8 mouse cellular contexts compared by ENCODE assay signal in the genomic region with DNA sequence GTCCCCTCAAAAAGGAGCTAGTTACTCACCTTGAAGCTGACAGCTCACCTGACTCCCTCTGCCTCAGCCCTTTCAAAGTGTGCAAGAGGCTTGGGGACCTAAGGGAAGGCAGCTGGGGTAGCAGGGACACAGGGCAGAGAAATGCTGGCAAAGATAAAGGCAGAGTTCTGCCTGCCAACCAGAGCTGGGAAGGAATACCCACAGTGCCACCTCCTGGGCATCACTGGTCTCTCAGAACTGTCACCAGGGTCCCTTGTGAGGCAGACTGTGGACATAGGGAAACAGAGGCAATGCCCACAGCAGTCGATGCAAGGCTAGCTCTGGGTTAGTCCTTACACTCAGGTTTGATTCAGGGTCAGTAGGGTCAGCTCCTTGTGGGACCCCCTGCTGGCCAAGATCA. TPM values are rescaled to one million over a fixed set of nuclear protein-coding genes. Genes with fewer than 3 reads are reported as not detected.
DNase-seq lines count a peak whose midpoint lies in the region; ATAC-seq and TF ChIP-seq lines count a peak whose summit lies in the region.

No protein-coding gene starts in this region.

- no peaks in the 10 kb centered on the region for H3K4me1 ChIP-seq in kidney, adult 2 months (ENCODE audit: control insufficient read depth, insufficient read depth, low read length)
- H3K4me1 ChIP-seq in MEL (ENCODE audit: control insufficient read depth in 1 of 2, insufficient read depth in 2 of 2, low read length in 2 of 2): no peaks in the 10 kb centered on the region
- H3K4me1 ChIP-seq in cortical plate, adult 2 months (ENCODE audit: control insufficient read depth, insufficient read depth, low read length): peaks cover 19% of the 10 kb centered on the region
- H3K4me1 ChIP-seq in lung, embryonic 14.5 days (ENCODE audit: insufficient read depth): no peaks in the 10 kb centered on the region

- no peak for TF ChIP-seq EP300 in MEL (IDR thresholded peaks at IDR 0.05; ENCODE audit: low read depth in 1 of 2, low read length in 2 of 2)

- DNase-seq in kidney, adult 2 months: peak; percentile 51
- no peak for DNase-seq in kidney, adult 11 months
- peak; percentile 62 to 71 for DNase-seq in B cell, adult 2 months
- peak; percentile 36 for DNase-seq in MEL (ENCODE audit: low read depth, low spot score)
- DNase-seq in lung, embryonic 14.5 days: peak; percentile 51
- peak; percentile 70 for DNase-seq in thymus, postnatal 25 days
- no peak for DNase-seq in embryo, embryonic 9.5 days (ENCODE audit: extremely low spot score)

- no peaks in the 10 kb centered on the region for H3K27me3 ChIP-seq in kidney, adult 2 months (replicated peaks; ENCODE audit: control insufficient read depth, insufficient read depth, low read length)
- peaks cover 11% of the 10 kb centered on the region in 2 experiments for H3K27me3 ChIP-seq in MEL (ENCODE audit: control insufficient read depth in 1 of 2, insufficient read depth in 2 of 2, low read length in 2 of 2)
- H3K27me3 ChIP-seq in lung, embryonic 14.5 days (ENCODE audit: insufficient read depth, low read length): no peaks in the 10 kb centered on the region

- no peak overlapping the region for H3K4me2 ChIP-seq in lung, embryonic 14.5 days

- TF ChIP-seq POLR2A in kidney, adult 2 months (IDR thresholded peaks at IDR 0.05; ENCODE audit: low read depth, low read length): no peak
- TF ChIP-seq POLR2A in MEL (IDR thresholded peaks at IDR 0.05; ENCODE audit: control insufficient read depth in 1 of 2, insufficient read depth in 1 of 2, low read depth in 1 of 2, low read length in 2 of 2, poor library complexity in 1 of 2): no peak
- no peak for TF ChIP-seq POLR2A in cortical plate, adult 2 months (IDR thresholded peaks at IDR 0.05; ENCODE audit: extremely low read depth, insufficient read depth, low read length)

- H3K36me3 ChIP-seq in kidney, adult 2 months (ENCODE audit: control insufficient read depth, insufficient read depth, low read length): no peaks in the 10 kb centered on the region
- H3K36me3 ChIP-seq in MEL (ENCODE audit: control insufficient read depth in 1 of 2, insufficient read depth in 2 of 2, low read length in 2 of 2): no peaks in the 10 kb centered on the region
- H3K36me3 ChIP-seq in lung, embryonic 14.5 days (ENCODE audit: insufficient read depth): no peaks in the 10 kb centered on the region

- H3K4me3 ChIP-seq in kidney, adult 2 months (ENCODE audit: insufficient read depth, low read depth, low read length): no peak overlapping the region
- H3K4me3 ChIP-seq in MEL (ENCODE audit: control insufficient read depth in 1 of 2, insufficient read depth in 1 of 2, low read depth in 2 of 2, low read length in 2 of 2): no peak overlapping the region
- H3K4me3 ChIP-seq in cortical plate, adult 2 months (ENCODE audit: insufficient read depth, low read length): no peak overlapping the region
- H3K4me3 ChIP-seq in lung, embryonic 14.5 days (ENCODE audit: low read depth, low read length): no peak overlapping the region

- no peak overlapping the region for H3K9ac ChIP-seq in MEL (ENCODE audit: control insufficient read depth, low read depth, low read length, poor library complexity, severe bottlenecking)
- no peak overlapping the region for H3K9ac ChIP-seq in lung, embryonic 14.5 days

- TF ChIP-seq RAD21 in MEL (IDR thresholded peaks at IDR 0.05; ENCODE audit: low read depth, low read length): peak; percentile 58

- H3K27ac ChIP-seq in kidney, adult 2 months (ENCODE audit: insufficient read depth, low read depth, low read length): no peak overlapping the region
- H3K27ac ChIP-seq in MEL (ENCODE audit: control insufficient read depth, low read depth, low read length): no peak overlapping the region
- H3K27ac ChIP-seq in cortical plate, adult 2 months (ENCODE audit: insufficient read depth, low read length): no peak overlapping the region
- no peak overlapping the region for H3K27ac ChIP-seq in lung, embryonic 14.5 days (ENCODE audit: low read depth)

- peak; percentile 89 for TF ChIP-seq CTCF in kidney, adult 2 months (conservative IDR thresholded peaks at IDR 0.05; ENCODE audit: insufficient read depth, insufficient read length, low read depth, low read length)
- peak; percentile 16 to 67 (median 56); a peak in 4 of 6 replicates for TF ChIP-seq CTCF in MEL (IDR thresholded peaks at IDR 0.05 in 2 of 3, conservative IDR thresholded peaks at IDR 0.05 in 1 of 3; ENCODE audit: control insufficient read depth in 1 of 3, insufficient read depth in 1 of 3, low read depth in 2 of 3, low read length in 3 of 3, poor library complexity in 1 of 3, severe bottlenecking in 1 of 3)
- peak; percentile 71 for TF ChIP-seq CTCF in cortical plate, adult 2 months (IDR thresholded peaks at IDR 0.05; ENCODE audit: extremely low read depth, insufficient read depth, low read length)
- TF ChIP-seq CTCF in lung, embryonic 14.5 days (IDR thresholded peaks at IDR 0.05; ENCODE audit: low read depth): peak; percentile 63

- H3K79me2 ChIP-seq in MEL (ENCODE audit: control insufficient read depth, insufficient read depth, low read length, poor library complexity): no peaks in the 10 kb centered on the region

- WGBS in kidney, adult 2 months: 88% methylated on average over 1 of the region's 1 CpGs
- 67% methylated on average over 1 of the region's 1 CpGs for WGBS in lung, embryonic 14.5 days

- H3K9me3 ChIP-seq in MEL (replicated peaks; ENCODE audit: insufficient read depth, low read length): no peaks in the 10 kb centered on the region
- H3K9me3 ChIP-seq in lung, embryonic 14.5 days (ENCODE audit: low read depth, low read length): no peaks in the 10 kb centered on the region

- ATAC-seq in lung, embryonic 14.5 days (ENCODE audit: insufficient read depth): no peak

TF ChIP-seq in MEL, 35 proteins besides CTCF, POLR2A, EP300 and RAD21:
- no peak for TF ChIP-seq ZMIZ1 (IDR thresholded peaks at IDR 0.05; ENCODE audit: low read depth, low read length)
- TF ChIP-seq SMC3 (IDR thresholded peaks at IDR 0.05; ENCODE audit: low read depth, low read length): peak; percentile 72
- TF ChIP-seq MXI1 (IDR thresholded peaks at IDR 0.05; ENCODE audit: low read depth, low read length): no peak
- no peak for TF ChIP-seq USF2 (IDR thresholded peaks at IDR 0.05; ENCODE audit: borderline replicate concordance in 1 of 2, insufficient read depth in 1 of 2, low read depth in 1 of 2, low read length in 2 of 2)
- no peak for TF ChIP-seq GATA1 (IDR thresholded peaks at IDR 0.05; ENCODE audit: low read depth, low read length)
- TF ChIP-seq JUND (IDR thresholded peaks at IDR 0.05; ENCODE audit: low read depth, low read length): no peak
- TF ChIP-seq SIN3A (IDR thresholded peaks at IDR 0.05; ENCODE audit: low read length): no peak
- TF ChIP-seq MYC (IDR thresholded peaks at IDR 0.05; ENCODE audit: low read depth, low read length): no peak
- no peak for TF ChIP-seq ZKSCAN1 (IDR thresholded peaks at IDR 0.05; ENCODE audit: low read depth, low read length)
- TF ChIP-seq TBP (IDR thresholded peaks at IDR 0.05; ENCODE audit: low read depth, low read length): no peak
- TF ChIP-seq MAFK (IDR thresholded peaks at IDR 0.05; ENCODE audit: borderline replicate concordance, low read depth, low read length): no peak
- TF ChIP-seq MYB (IDR thresholded peaks at IDR 0.05; ENCODE audit: low read depth, low read length): no peak
- peak; percentile 32 for TF ChIP-seq ZC3H11A (IDR thresholded peaks at IDR 0.05; ENCODE audit: low read depth, low read length)
- no peak for TF ChIP-seq MEF2A (IDR thresholded peaks at IDR 0.05; ENCODE audit: extremely low read depth, insufficient replicate concordance, low read depth, low read length, poor library complexity, severe bottlenecking)
- TF ChIP-seq BHLHE40 (IDR thresholded peaks at IDR 0.05; ENCODE audit: borderline replicate concordance, low read depth, low read length): no peak

RNA-seq across cellular contexts. Expression of a gene that starts 39.8 kb away (rescaled TPM):
- 5.1 and 6.2 TPM in 2 replicates for polyA plus RNA-seq in kidney, adult 2 months (2012; rRNA removed)
- 0.03 and 0.04 TPM in 2 replicates for total RNA-seq in MEL (2012; rRNA removed)
- under 1 TPM in 1 of 2 experiments, not detected in 1; 0.04 TPM for polyA plus RNA-seq in MEL (2012; ENCODE audit: insufficient read depth in 1 of 2, insufficient read length in 2 of 2, low read depth in 1 of 2, low replicate concordance in 2 of 2, missing spikeins in 1 of 2)
- polyA plus RNA-seq in cortical plate, adult 2 months (2012; rRNA removed): 499 and 547 TPM in 2 replicates
- 0.41 and 0.59 TPM in 2 replicates for polyA plus RNA-seq in lung, embryonic 14.5 days (2014; fragmentation: Nextera tagmentation; extraction: Ambion mirVana)

Comparison
In these comparisons a context has a peak if more than half of its experiments do, and no peak if none do; other contexts are left out.
1. DNase-seq: peak in kidney, adult 2 months (single experiment), B cell, adult 2 months (2 of 2), MEL (single experiment), lung, embryonic 14.5 days (single experiment) and thymus, postnatal 25 days (single experiment); none in kidney, adult 11 months (single experiment) and embryo, embryonic 9.5 days (single experiment).
2. RNA of a gene that starts 39.8 kb away (polyA plus RNA-seq): 499 to 547 TPM in cortical plate, adult 2 months; 5.1 to 6.2 TPM in kidney, adult 2 months, 0.41 to 0.59 TPM in lung, embryonic 14.5 days and 0.04 TPM in MEL; every median in the first group is over 10 times any median in the second.
3. Peak in every context shown above with its lines, with median percentiles within 50 percentile points of each other: CTCF ChIP-seq.